Mouse (Mus musculus) right cerebral cortex, postnatal 10 days (tissue): ENCODE data around the gene Med23.

ENCODE experiments used
- DNase-seq, 2 experiments: peaks; one replicate each; pipeline ENCODE4 v3.0.0; 2021; ENCODE audit warnings: low spot score in 2 of 2

Med23 gene

GRCm38 (mm10) chr10:24873624-24874023, 3.8 kb downstream of the Med23 start:
- DNase-seq: no peak

DNA sequence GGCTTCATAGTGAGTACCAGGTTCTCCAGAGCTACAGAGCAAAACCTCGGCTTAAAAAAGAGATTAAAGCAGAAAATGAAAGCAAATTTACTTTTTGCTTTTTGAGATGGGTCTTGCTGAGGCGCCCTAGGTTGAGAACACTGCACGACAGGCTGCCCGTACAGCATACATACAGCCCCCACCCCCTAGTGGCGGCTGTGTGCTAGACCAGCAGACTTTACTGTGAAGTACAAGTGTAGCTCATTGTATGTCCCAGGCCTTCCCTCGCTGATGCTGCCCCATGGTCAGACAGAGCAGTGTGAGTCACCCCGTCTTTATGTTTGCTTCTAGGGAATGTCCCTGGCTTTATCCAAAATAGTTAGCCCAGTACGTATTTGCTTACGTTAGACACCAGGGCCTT, 16.2 kb downstream of the Med23 start:
- DNase-seq: peak; percentile 34 to 39

GRCm38 (mm10) chr10:24888343-24888742, 18.6 kb downstream of the Med23 start:
- no peak for DNase-seq

DNA sequence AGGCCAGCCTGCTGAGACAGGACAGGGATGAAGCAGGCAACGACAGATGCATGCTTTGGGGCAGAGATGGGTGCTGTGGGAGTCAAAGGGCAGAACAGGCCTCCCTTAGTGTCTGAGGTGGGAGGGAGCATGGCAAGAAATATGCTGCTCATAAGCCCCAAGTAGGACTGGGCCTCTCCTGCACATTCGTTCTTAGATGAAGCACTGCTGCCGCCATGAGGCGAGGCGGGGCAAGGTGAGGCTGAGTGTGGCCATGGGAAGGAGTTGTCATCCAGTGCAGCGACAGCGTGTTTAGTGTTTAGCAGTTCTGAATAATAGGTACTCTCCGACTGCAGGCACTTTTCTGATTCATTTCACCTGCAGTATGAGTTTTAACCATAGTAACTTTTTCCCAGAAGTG, 26.1 kb downstream of the Med23 start:
- peak; percentile 37 to 57 for DNase-seq

DNA sequence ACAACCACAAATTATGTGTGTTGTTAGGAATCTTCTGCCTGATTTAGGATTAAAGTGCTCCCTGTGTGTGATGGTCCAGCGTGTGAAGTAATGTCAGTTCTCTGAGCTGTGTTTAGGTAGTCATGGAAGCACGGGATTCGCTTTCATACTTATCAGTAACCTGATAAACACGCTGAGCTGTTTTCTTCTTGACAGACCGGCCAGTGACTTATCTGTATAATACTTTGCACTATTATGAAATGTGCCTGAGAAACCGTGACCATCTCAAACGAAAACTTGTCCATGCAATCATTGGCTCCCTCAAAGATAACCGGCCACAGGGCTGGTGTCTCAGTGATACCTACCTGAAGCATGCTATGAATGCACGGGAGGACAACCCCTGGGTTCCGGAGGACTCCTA, 35.8 kb downstream of the Med23 start:
- no peak for DNase-seq

- DNase-seq: no peak
Measured at GRCm38 (mm10) chr10:24911199-24911598, 41.4 kb downstream of the Med23 start.

- no peak for DNase-seq
Measured at GRCm38 (mm10) chr10:24912576-24912975, 42.8 kb downstream of the Med23 start.

- DNase-seq: no peak
Measured at GRCm38 (mm10) chr10:24915486-24915885, 45.7 kb downstream of the Med23 start.

- DNase-seq: no peak
Measured at GRCm38 (mm10) chr10:24922977-24923376, 53.2 kb downstream of the Med23 start.

DNA sequence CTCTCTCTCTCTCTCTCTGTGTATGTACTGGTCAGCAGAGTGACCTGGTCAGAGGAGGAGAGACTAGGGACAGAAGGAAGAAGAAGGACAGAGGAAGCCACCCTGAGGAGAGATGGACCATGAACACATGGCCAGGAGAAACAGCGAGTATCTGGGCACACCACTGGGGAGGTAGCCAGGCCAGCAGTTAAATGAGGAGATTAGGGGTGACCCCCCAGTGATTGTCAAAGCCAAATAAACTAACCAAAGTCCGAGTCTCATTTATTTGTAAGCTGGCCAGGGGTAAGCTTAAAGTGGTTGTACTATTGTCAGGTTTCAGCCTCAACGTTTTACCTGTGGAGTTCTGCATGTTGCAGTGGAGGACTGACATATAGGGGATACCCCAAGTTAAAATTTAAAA, 54.5 kb downstream of the Med23 start:
- DNase-seq: no peak

DNA sequence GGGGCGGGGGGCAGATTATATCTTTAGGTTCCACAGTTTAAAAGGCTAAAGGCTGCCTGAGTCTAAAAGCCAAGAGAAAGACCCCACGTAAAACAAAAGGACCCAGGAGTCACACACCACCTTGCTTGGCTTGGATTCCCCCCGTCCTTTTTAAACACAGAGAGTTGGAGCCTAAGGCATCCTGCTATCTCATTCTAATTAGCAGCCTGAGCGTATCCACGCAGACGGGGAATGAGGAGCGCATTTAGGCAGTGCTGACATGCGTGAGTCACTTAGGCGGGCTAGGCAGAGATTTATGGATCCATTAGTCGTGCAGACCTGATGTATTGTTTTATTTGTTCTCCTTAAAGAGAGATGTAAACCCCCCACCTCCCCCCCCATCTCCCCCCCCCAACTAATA, 56.6 kb downstream of the Med23 start:
- DNase-seq: no peak

- no peak for DNase-seq
Measured at GRCm38 (mm10) chr10:24926962-24927720, 57.4 kb downstream of the Med23 start, which contains the start of gene Arg1. Gene Arg1 (minus strand): TSS chr10:24927484.

DNA sequence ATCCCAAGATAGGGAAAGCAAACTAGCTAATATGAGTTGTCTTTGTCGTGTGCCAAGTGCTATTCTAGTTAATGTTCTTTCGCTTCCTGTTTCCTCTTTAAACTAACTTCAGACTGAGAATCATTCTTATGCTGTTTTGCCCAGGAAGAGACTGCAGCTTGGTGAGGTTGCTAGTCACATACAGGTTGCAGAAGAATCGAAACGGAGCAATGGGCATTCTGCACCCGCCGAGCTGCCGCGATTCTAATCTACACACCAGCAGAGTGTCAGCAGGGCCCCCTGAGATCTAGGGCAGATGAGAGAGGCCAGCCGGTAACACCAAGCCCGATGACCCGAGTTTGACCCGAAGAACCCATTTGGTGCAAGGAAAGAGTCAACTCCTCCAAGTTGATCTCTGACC, 58.3 kb downstream of the Med23 start:
- peak; percentile 29 to 33 for DNase-seq

DNA sequence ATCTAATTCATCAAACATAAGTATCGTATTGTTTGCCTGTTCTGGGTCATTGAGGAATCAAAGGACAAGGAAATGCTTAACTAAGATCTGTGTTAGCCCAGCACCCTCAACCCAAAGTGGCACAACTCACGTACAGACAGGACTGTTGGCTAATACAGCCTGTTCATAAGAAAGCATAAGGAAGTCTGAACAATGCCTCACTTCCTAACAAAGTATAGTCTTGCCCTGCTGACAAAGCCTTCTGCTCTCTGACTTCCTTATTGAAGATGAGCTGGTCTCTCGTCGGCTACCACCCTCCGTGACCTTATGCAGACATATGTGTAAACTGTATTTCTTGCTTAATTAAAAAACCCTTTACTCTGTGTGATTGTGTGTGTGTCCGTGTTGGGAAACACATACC, 60.4 kb downstream of the Med23 start:
- no peak for DNase-seq

GRCm38 (mm10) chr10:24947871-24948270, 78.1 kb downstream of the Med23 start:
- DNase-seq: no peak

GRCm38 (mm10) chr10:24948278-24948677, 78.5 kb downstream of the Med23 start:
- no peak for DNase-seq

DNA sequence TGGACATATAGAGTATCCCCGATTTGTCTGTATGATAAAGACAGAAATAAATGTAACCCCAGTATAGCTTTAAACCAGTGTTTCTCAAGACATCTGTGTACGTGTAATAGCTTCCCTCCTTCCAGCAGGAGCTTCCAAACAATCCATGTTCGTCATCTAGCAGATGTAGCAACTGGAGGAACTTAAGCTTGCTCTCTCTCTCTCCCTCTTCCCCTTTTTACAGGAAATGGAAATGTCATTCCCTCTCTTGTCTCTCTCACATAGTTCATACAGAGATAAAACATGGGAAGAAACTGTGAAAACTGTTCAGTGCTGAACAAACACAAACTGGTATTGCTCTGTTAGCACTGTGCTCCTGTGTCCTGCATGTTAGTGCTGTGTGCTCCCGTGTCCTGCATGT, 80.4 kb downstream of the Med23 start:
- DNase-seq: no peak

- DNase-seq: no peak
Measured at GRCm38 (mm10) chr10:24951575-24951974, 81.8 kb downstream of the Med23 start.

GRCm38 (mm10) chr10:24952549-24952948, 82.8 kb downstream of the Med23 start:
- no peak for DNase-seq

DNA sequence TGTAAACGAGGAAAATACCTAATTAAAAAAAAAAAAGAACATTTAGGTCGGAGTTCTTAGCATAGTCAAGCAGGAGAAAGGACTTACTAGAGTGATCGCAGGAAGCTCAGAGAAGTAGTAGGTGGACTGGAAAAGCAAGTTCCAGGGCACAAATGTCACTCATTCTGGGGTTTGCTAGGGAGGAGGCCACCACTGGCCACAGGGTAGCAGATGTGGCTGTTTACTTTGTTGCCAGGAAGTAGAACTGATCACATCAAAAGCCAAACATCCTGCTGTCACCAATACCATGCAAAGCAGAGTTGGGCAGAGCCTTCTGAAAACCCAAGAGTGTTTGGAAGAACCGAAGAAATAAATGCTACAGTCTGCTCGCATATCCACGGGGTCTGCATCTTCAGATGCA, 84.1 kb downstream of the Med23 start:
- no peak for DNase-seq

GRCm38 (mm10) chr10:24958280-24959042, 88.7 kb downstream of the Med23 start:
- DNase-seq: no peak

DNA sequence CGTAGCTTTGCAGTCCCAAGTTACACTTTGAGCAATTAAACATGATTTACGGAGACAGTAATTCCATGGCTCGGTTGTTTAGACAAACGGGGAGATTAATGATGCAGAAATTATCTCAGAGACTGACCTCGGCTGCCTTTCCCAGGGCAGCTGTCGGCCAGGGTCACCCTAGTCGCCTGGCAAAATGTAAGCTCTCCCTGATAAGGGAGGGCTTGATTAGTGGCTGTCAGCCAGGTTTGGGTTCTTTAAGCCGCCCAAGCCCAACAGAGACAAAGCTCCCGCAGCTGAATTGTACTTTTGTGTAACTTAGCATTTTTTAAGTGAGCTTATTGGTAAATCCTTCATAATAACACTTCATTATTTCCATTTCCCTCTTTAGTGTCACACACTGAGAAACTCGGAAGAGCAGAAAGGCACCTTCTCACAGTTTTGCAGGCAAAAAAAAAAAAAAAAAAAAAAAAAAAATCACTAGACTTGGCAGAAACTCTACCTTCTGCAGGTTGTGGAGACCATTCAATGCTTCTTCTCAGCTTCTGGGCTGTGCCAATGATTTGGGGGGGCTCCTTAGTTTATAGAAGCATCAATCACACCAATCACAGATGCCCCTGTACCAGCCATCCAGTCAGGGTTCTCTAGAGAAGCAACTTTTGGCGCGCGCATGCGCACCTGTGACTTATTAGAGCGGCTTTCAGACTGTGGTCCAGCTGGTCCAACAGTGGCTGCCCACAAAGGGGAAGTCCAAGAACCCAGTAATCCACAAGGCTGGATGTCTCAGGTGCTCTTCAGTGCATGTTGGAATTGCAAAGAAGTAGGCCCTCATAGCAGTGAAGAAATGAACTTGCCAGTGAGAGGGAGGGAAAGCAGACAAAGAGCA, 89.5 kb downstream of the Med23 start:
- no peak for DNase-seq
